26 mouse cellular contexts compared by ENCODE assay signal in the genomic region with DNA sequence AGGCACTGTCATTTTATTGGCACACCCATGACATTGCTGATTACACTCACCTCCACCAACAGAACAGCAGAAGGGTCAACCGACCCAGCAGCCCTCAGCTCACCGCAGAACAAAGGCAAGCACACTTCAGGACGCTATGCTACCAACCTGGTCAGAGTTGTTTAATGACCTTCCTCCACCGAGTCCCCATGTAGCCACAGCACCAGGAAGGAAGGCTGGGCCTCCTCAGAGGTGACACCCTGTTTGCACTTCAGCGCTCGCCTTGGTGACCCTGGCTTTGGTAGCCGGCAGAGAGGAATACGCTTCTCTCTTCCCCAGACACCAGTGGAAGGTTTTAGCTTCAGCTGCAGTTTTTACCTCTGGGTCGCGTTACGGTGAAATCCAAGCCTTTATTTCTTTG. TPM values are rescaled to one million over a fixed set of nuclear protein-coding genes. Genes with fewer than 3 reads are reported as not detected.
"Had no signal": no experiment of that assay in that cellular context is flagged by ENCODE, and none has a peak within 500 bp of the region (broad histone marks: within the 10 kb centered on the region; RNA-seq: fewer than 3 reads in every experiment).

No protein-coding gene starts in this region.

- DNase-seq: liver, embryonic 13.5 days; lung, adult 18-20 months; lung, embryonic 14.5 days; lung, postnatal 4 days; retina, postnatal 1 day; right cerebral cortex, adult 18-20 months; right cerebral cortex, postnatal 25 days; right cerebral cortex, postnatal 4 days; spleen, adult 18-20 months; thymus, adult 2 months; thymus, postnatal 25 days; thymus, postnatal 4 days had no signal

- H3K9ac ChIP-seq: liver, embryonic 13.5 days; liver, embryonic 15.5 days; lung, embryonic 14.5 days; midbrain, embryonic 13.5 days; midbrain, embryonic 15.5 days; neural tube, embryonic 13.5 days; neural tube, embryonic 15.5 days had no signal

- H3K27ac ChIP-seq: liver, embryonic 13.5 days; liver, embryonic 15.5 days; midbrain, embryonic 10.5 days; midbrain, embryonic 13.5 days; midbrain, embryonic 15.5 days; neural tube, embryonic 13.5 days; neural tube, embryonic 15.5 days had no signal

- H3K4me2 ChIP-seq: liver, embryonic 13.5 days; liver, embryonic 15.5 days; lung, embryonic 14.5 days; midbrain, embryonic 13.5 days; midbrain, embryonic 15.5 days; neural tube, embryonic 13.5 days; neural tube, embryonic 15.5 days had no signal

- ATAC-seq: midbrain, embryonic 13.5 days; midbrain, embryonic 15.5 days had no signal

- H3K27me3 ChIP-seq: liver, embryonic 13.5 days; liver, embryonic 15.5 days; midbrain, embryonic 13.5 days; midbrain, embryonic 15.5 days; neural tube, embryonic 13.5 days; neural tube, embryonic 15.5 days had no signal

- H3K9me3 ChIP-seq: liver, embryonic 13.5 days; liver, embryonic 15.5 days; midbrain, embryonic 10.5 days; midbrain, embryonic 13.5 days; midbrain, embryonic 15.5 days; neural tube, embryonic 13.5 days; neural tube, embryonic 15.5 days had no signal

- H3K4me3 ChIP-seq: liver, embryonic 13.5 days; liver, embryonic 15.5 days; midbrain, embryonic 10.5 days; midbrain, embryonic 13.5 days; midbrain, embryonic 15.5 days; myocyte; neural tube, embryonic 13.5 days; neural tube, embryonic 15.5 days had no signal

- H3K36me3 ChIP-seq: liver, embryonic 13.5 days; liver, embryonic 15.5 days; midbrain, embryonic 10.5 days; midbrain, embryonic 13.5 days; midbrain, embryonic 15.5 days; neural tube, embryonic 13.5 days; neural tube, embryonic 15.5 days had no signal

RNA-seq across cellular contexts. Expression of a gene that starts 16.0 kb away (rescaled TPM):
- polyA plus RNA-seq: liver, embryonic 13.5 days; liver, embryonic 15.5 days; lung, embryonic 14.5 days; lung, embryonic 16.5 days; midbrain, embryonic 10.5 days; midbrain, embryonic 13.5 days; midbrain, embryonic 15.5 days; myocyte; neural tube, embryonic 11.5 days; neural tube, embryonic 13.5 days; neural tube, embryonic 15.5 days; small intestine, adult 2 months; stomach, embryonic 14.5 days; stomach, embryonic 16.5 days; testis, adult 2 months; thymus, adult 2 months; urinary bladder, adult 2 months had no signal
